20 mouse cellular contexts compared by ENCODE assay signal in genomic region chr15:31614666-31615065, GRCm38 (mm10). TPM values are rescaled to one million over a fixed set of nuclear protein-coding genes. Genes with fewer than 3 reads are reported as not detected.
"Had no signal": no experiment of that assay in that cellular context is flagged by ENCODE, and none has a peak within 500 bp of the region (broad histone marks: within the 10 kb centered on the region; RNA-seq: fewer than 3 reads in every experiment).

No protein-coding gene starts in this region.

- H3K27ac ChIP-seq: midbrain, embryonic 10.5 days; midbrain, embryonic 12.5 days; neural tube, embryonic 12.5 days; stomach, embryonic 15.5 days; stomach, postnatal 0 days had no signal

- DNase-seq: lung, adult 18-20 months; lung, embryonic 14.5 days; lung, postnatal 10 days; lung, postnatal 4 days; midbrain, embryonic 14.5 days; retina, postnatal 1 day; right cerebral cortex, adult 18-20 months; right cerebral cortex, postnatal 25 days; right cerebral cortex, postnatal 4 days; thymus, adult 2 months; thymus, postnatal 25 days; thymus, postnatal 4 days had no signal

- H3K4me1 ChIP-seq: midbrain, embryonic 10.5 days; midbrain, embryonic 12.5 days; neural tube, embryonic 12.5 days; stomach, embryonic 15.5 days had no signal

- H3K4me3 ChIP-seq: midbrain, embryonic 10.5 days; midbrain, embryonic 12.5 days; myocyte; neural tube, embryonic 12.5 days; stomach, embryonic 15.5 days had no signal

- H3K9me3 ChIP-seq: midbrain, embryonic 10.5 days; midbrain, embryonic 12.5 days; neural tube, embryonic 12.5 days; stomach, embryonic 15.5 days had no signal

- H3K27me3 ChIP-seq: midbrain, embryonic 12.5 days; neural tube, embryonic 12.5 days; stomach, embryonic 15.5 days had no signal

- ATAC-seq: midbrain, embryonic 16.5 days had no signal

- H3K4me2 ChIP-seq: lung, embryonic 14.5 days; midbrain, embryonic 12.5 days; neural tube, embryonic 12.5 days; stomach, embryonic 15.5 days had no signal

- H3K9ac ChIP-seq: lung, embryonic 14.5 days; midbrain, embryonic 12.5 days; neural tube, embryonic 12.5 days; stomach, embryonic 15.5 days had no signal

RNA-seq across cellular contexts. Expression of gene Cmbl, which starts 49.5 kb away (rescaled TPM):
- total RNA-seq: megakaryocyte-erythroid progenitor cell, adult 5-6 weeks had no signal
